Mouse (Mus musculus) liver, postnatal 0 days (tissue): ENCODE measurements at regions not wholly inside any gene's neighbourhood (a gene's known extent, or its start where the extent isn't known, plus 50 kb on each side); places are given as distances from the start of the nearest gene placed in this dataset.

Experiments
- CTCF ChIP-seq: sonication (generic); IDR thresholded peaks from 2 replicates; pipeline ENCODE4 v1.5.1; 2016; ENCODE audit warnings: antibody characterized with exemption, low read depth
- EP300 ChIP-seq: IDR thresholded peaks from 2 replicates; pipeline ENCODE4 v1.6.1; 2016; ENCODE audit warnings: antibody characterized with exemption, low read depth, mild to moderate bottlenecking

DNA sequence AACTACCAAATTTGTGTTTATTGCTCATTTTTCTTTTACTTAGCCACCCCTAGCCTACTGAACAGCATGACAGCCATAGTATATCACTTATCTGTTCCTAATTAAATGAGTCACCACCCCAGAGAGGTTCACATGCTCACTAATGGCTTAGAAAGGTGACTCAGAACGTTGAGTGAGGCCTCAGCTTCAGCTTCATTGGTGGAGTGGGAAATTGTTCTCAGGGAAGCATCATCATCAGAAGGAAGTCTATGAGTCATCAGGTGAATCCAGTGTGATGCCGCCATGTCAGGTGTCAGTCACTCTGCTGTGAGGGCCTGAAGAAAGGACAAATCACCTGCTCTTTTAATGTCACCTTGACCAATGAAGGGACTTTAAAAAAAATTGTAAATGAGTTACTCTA lies 212.3 kb downstream of the Spry2 start:
- TF ChIP-seq CTCF = no peak
- no peak for TF ChIP-seq EP300
